Mouse (Mus musculus) heart, postnatal 0 days (tissue): ENCODE results near the gene Plekhj1. TPM values are rescaled to one million over a fixed set of nuclear protein-coding genes. Genes with fewer than 3 reads are reported as not detected.

Experiments used
- ATAC-seq: fragments of 200-750 bp; cut with Nextera tagmentation; 2 replicates; pipeline ENCODE4 v1.8.0; 2017; ENCODE audit warnings: low read depth, moderate number of reproducible peaks, moderate library complexity; ENCODE audit not compliant: insufficient read depth
- DNase-seq: peaks from one replicate; pipeline ENCODE4 v3.0.0-alpha.2; 2016; ENCODE audit warnings: low spot score
- H3K27ac ChIP-seq: fragments of 300-500 bp; sonication (generic); 2 replicates; pipeline ENCODE4 v1.5.1; 2014; ENCODE audit warnings: low read depth, mild to moderate bottlenecking
- H3K27me3 ChIP-seq: fragments of 300-500 bp; sonication (generic); 2 replicates; pipeline ENCODE4 v1.6.1; 2014; ENCODE audit warnings: low read length, mixed read lengths; ENCODE audit not compliant: control insufficient read depth, insufficient read depth
- H3K36me3 ChIP-seq: fragments of 300-500 bp; sonication (generic); replicated peaks from 2 replicates; pipeline ENCODE4 v1.6.1; 2014; ENCODE audit warnings: low read length, mixed read lengths; ENCODE audit not compliant: control insufficient read depth, insufficient read depth
- H3K4me1 ChIP-seq: fragments of 300-500 bp; sonication (generic); 2 replicates; pipeline ENCODE4 v1.6.1; 2014; ENCODE audit warnings: antibody characterized with exemption; ENCODE audit not compliant: control insufficient read depth, insufficient read depth
- H3K4me2 ChIP-seq: fragments of 300-500 bp; sonication (generic); 2 replicates; pipeline ENCODE4 v1.6.1; 2014; ENCODE audit warnings: low read depth, mild to moderate bottlenecking, low read length, moderate library complexity
- H3K4me3 ChIP-seq: fragments of 300-500 bp; sonication (generic); 2 replicates; pipeline ENCODE4 v1.5.1; 2014; ENCODE audit warnings: low read depth, low read length
- H3K9ac ChIP-seq: fragments of 300-500 bp; sonication (generic); replicated peaks from 2 replicates; pipeline ENCODE4 v1.6.1; 2014; ENCODE audit warnings: low read depth, low read length, mixed read lengths
- H3K9me3 ChIP-seq: fragments of 300-500 bp; sonication (generic); replicated peaks from 2 replicates; pipeline ENCODE4 v1.6.1; 2016; ENCODE audit warnings: low read length; ENCODE audit not compliant: control insufficient read depth
- CTCF ChIP-seq: IDR thresholded peaks from 2 replicates; pipeline ENCODE4 v1.5.1; 2016; ENCODE audit warnings: antibody characterized with exemption, control low read depth, low read depth
- EP300 ChIP-seq: IDR thresholded peaks from 2 replicates; pipeline ENCODE4 v1.6.1; 2016; ENCODE audit warnings: antibody characterized with exemption, low read depth
- WGBS: fragments of 180-500 bp; shearing (Covaris S2); extraction: QIAGEN DNeasy Blood & Tissue Kit; methylation state at CpG from one replicate; pipeline ENCODE4 v1.1.7; 2014; 5-methylcytosine and 5-hydroxymethylcytosine counted together
- polyA plus RNA-seq: library from polyadenylated mRNA; unstranded; fragments of >200 nt; fragmentation: Nextera tagmentation; extraction: Ambion mirVana; gene quantifications from 2 replicates; pipeline ENCODE4 v1.2.1, GENCODE M21; 2015
- total RNA-seq: library from RNA; depleted of rRNA; stranded (reverse); fragments of >200 nt; gene quantifications from 2 replicates; pipeline ENCODE4 v1.2.3, GENCODE M21; 2014; ENCODE audit warnings: low replicate concordance

Plekhj1 gene
- total and polyA plus RNA-seq, 2 experiments from 2014 or later: 29.3 to 41.8 TPM

- Histone ChIP-seq H3K4me2 (no peak within 1 kb of the TSS), H3K4me1 (0 out of 2 replicates have a peak, but pooled peaks cover 19% of the 10 kb centered on the region), H3K36me3 (no peaks in the 10 kb centered on the region), H3K27ac (no peak within 1 kb of the TSS), H3K9me3 (no peaks in the 10 kb centered on the region), H3K4me3 (no peak within 1 kb of the TSS), H3K9ac (peak within 1 kb of the TSS; percentile 36; the same call in 1 of the 2 replicates), H3K27me3 (no peaks in the 10 kb centered on the region)
- DNase-seq (no peak), ATAC-seq (no peak)
- WGBS: 82% methylated on average over 4 of the region's 4 CpGs
- TF ChIP-seq CTCF (no peak), EP300 (no peak)
These were observed 14.9 kb upstream of the Plekhj1 start, which contains the start of gene Jsrp1 for GRCm38 (mm10) chr10:80813366-80813765. Gene Jsrp1, minus strand, starts transcription at chr10:80813498.

- no peak for TF ChIP-seq EP300
- TF ChIP-seq CTCF: no peak
- H3K4me3 ChIP-seq: no peak overlapping the region
- H3K27ac ChIP-seq: no peak overlapping the region
- no peaks in the 10 kb centered on the region for H3K36me3 ChIP-seq
- 36% methylated on average over 5 of the region's 5 CpGs for whole genome bisulfite sequencing
- no peaks in the 10 kb centered on the region for H3K27me3 ChIP-seq
- DNase-seq: no peak
- H3K9ac ChIP-seq: peak overlapping the region; percentile 36; the same call in 1 of the 2 replicates
- no peak overlapping the region for H3K4me2 ChIP-seq
- H3K4me1 ChIP-seq: 0 out of 2 replicates have a peak, but pooled peaks cover 25% of the 10 kb centered on the region
- ATAC-seq: no peak
- no peaks in the 10 kb centered on the region for H3K9me3 ChIP-seq
These were observed 14.1 kb upstream of the Plekhj1 start for GRCm38 (mm10) chr10:80812391-80813041.

- DNase-seq (no peak), ATAC-seq (no peak)
- H3K4me3 ChIP-seq: peak overlapping the region; percentile 21; the same call in 1 of the 2 replicates
These were observed 11.7 kb upstream of the Plekhj1 start for GRCm38 (mm10) chr10:80810084-80810483.

GRCm38 (mm10) chr10:80808985-80809632 is 10.7 kb upstream of the Plekhj1 start:
- Histone ChIP-seq H3K4me2 (peak overlapping the region; percentile 95), H3K9me3 (no peaks in the 10 kb centered on the region), H3K9ac (peak overlapping the region; percentile 31; the same call in 1 of the 2 replicates), H3K36me3 (peaks cover 8% of the 10 kb centered on the region), H3K27ac (no peak overlapping the region), H3K27me3 (no peaks in the 10 kb centered on the region), H3K4me1 (peaks cover 35% of the 10 kb centered on the region; the same call in 1 of the 2 replicates), H3K4me3 (no peak overlapping the region)
- DNase-seq (no peak), ATAC-seq (no peak)
- no peak for TF ChIP-seq EP300
- TF ChIP-seq CTCF: no peak
- WGBS: 9% methylated on average over 18 of the region's 18 CpGs

More at GRCm38 (mm10) chr10:80810084-80810483, 11.7 kb upstream of the Plekhj1 start:
- no peak for TF ChIP-seq CTCF
- no peak for TF ChIP-seq EP300
- H3K9ac ChIP-seq: peak overlapping the region; percentile 40; the same call in 1 of the 2 replicates
- no peaks in the 10 kb centered on the region for H3K9me3 ChIP-seq
- H3K27ac ChIP-seq: no peak overlapping the region
- H3K4me2 ChIP-seq: peak overlapping the region; percentile 54
- no peaks in the 10 kb centered on the region for H3K36me3 ChIP-seq
- 6% methylated on average over 19 of the region's 20 CpGs for WGBS
- no peaks in the 10 kb centered on the region for H3K27me3 ChIP-seq
- H3K4me1 ChIP-seq: peaks cover 35% of the 10 kb centered on the region; the same call in 1 of the 2 replicates

- TF ChIP-seq EP300 (no peak), CTCF (no peak)
- ATAC-seq (no peak), DNase-seq (no peak)
- Histone ChIP-seq H3K27me3 (no peaks in the 10 kb centered on the region), H3K27ac (0 out of 2 replicates have a peak overlapping the region, but pooled peaks have one; percentile 70), H3K36me3 (peaks cover 15% of the 10 kb centered on the region), H3K4me2 (peak overlapping the region; percentile 95), H3K9me3 (no peaks in the 10 kb centered on the region), H3K9ac (peak overlapping the region; percentile 31; the same call in 1 of the 2 replicates), H3K4me1 (peaks cover 35% of the 10 kb centered on the region; the same call in 1 of the 2 replicates), H3K4me3 (0 out of 2 replicates have a peak overlapping the region, but pooled peaks have one; percentile 0)
- 28% methylated on average over 40 of the region's 40 CpGs for WGBS
These were observed 9.9 kb upstream of the Plekhj1 start for GRCm38 (mm10) chr10:80808099-80808984.
